ENCODE assay signal across 10 mouse cellular contexts in the genomic region with DNA sequence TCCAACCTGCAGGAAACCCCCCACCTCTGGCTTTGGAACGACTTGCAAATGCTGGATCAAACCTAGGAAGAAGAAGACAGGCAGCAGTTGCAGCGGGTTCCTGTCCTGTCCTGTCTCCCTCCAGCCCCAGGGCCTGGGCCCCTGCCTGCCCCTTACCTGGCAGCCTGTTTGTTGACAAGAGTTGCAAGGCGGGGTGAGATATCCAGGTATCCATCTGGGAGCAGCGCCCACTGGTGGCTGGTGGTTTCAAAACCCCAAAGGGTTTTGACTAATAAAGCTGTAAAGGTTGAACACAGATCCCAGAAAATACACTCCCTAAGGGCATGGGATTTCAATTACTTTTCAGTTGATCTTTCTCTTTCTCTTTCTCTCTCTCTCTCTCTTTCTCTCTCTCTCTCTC. TPM values are rescaled to one million over a fixed set of nuclear protein-coding genes. Genes with fewer than 3 reads are reported as not detected.
DNase-seq lines count a peak whose midpoint lies in the region; ATAC-seq lines count a peak whose summit lies in the region.
"Had no signal": no experiment of that assay in that cellular context is flagged by ENCODE, and none has a peak within 500 bp of the region (broad histone marks: within the 10 kb centered on the region; RNA-seq: fewer than 3 reads in every experiment).

No protein-coding gene starts in this region.

- no peak for ATAC-seq in granulocyte monocyte progenitor cell, adult 5-6 weeks (replicated peaks; ENCODE audit: poor library complexity, severe bottlenecking)
- ATAC-seq in forebrain, embryonic 15.5 days (replicated peaks): no peak
- ATAC-seq: intestine, embryonic 16.5 days had no signal

- H3K9me3 ChIP-seq in forebrain, embryonic 15.5 days: 0 out of 2 replicates have a peak, but pooled peaks cover 3% of the 10 kb centered on the region

- no peak overlapping the region for H3K4me3 ChIP-seq in forebrain, embryonic 15.5 days
- H3K4me3 ChIP-seq: heart, embryonic 12.5 days; liver, embryonic 15.5 days had no signal

- no peaks in the 10 kb centered on the region for H3K27me3 ChIP-seq in forebrain, embryonic 15.5 days
- H3K27me3 ChIP-seq: heart, embryonic 12.5 days; liver, embryonic 15.5 days had no signal

- no peak overlapping the region for H3K27ac ChIP-seq in forebrain, embryonic 15.5 days (replicated peaks)
- H3K27ac ChIP-seq: liver, embryonic 15.5 days had no signal

- H3K4me1 ChIP-seq in forebrain, embryonic 15.5 days: peaks cover 9% of the 10 kb centered on the region
- H3K4me1 ChIP-seq: liver, embryonic 15.5 days had no signal

- WGBS in forebrain, embryonic 15.5 days: 42% methylated on average over 4 of the region's 4 CpGs

- H3K4me2 ChIP-seq in forebrain, embryonic 15.5 days (replicated peaks): no peak overlapping the region
- H3K4me2 ChIP-seq: heart, embryonic 12.5 days; liver, embryonic 15.5 days had no signal

- H3K9ac ChIP-seq in forebrain, embryonic 15.5 days (replicated peaks): no peak overlapping the region
- H3K9ac ChIP-seq: heart, embryonic 12.5 days; liver, embryonic 15.5 days had no signal

- DNase-seq in kidney, postnatal 10 days: peak; percentile 67
- no peak for DNase-seq in kidney, adult 11 months
- DNase-seq in A20 (ENCODE audit: low read depth, low spot score): peak; percentile 44
- peak; percentile 36 for DNase-seq in CD4-positive helper T cell, adult 2 months (ENCODE audit: low read depth, low spot score)
- DNase-seq in induced T-regulatory cell, adult 2 months (ENCODE audit: low read depth): peak; percentile 55

- H3K36me3 ChIP-seq in forebrain, embryonic 15.5 days: no peaks in the 10 kb centered on the region
- H3K36me3 ChIP-seq: heart, embryonic 12.5 days; liver, embryonic 15.5 days had no signal

RNA-seq across cellular contexts. Expression of gene Sh3pxd2a, which starts 24.0 kb away (rescaled TPM):
- 1.9 and 3.1 TPM in 2 replicates for total RNA-seq in granulocyte monocyte progenitor cell, adult 5-6 weeks (2014; fragmentation: Nextera tagmentation)
- total RNA-seq in granulocyte monocyte progenitor cell, adult 5-6 weeks (2017): 1.1 and 1.2 TPM in 2 replicates
- 2.0 and 2.2 TPM in 2 replicates for polyA plus RNA-seq in forebrain, embryonic 15.5 days (2015; fragmentation: Nextera tagmentation; extraction: Ambion mirVana)

RNA-seq across cellular contexts. Expression of gene Stn1, which starts 49.1 kb away (rescaled TPM):
- total RNA-seq in granulocyte monocyte progenitor cell, adult 5-6 weeks (2014; fragmentation: Nextera tagmentation): 2.6 and 5.5 TPM in 2 replicates
- total RNA-seq in granulocyte monocyte progenitor cell, adult 5-6 weeks (2017): 5.5 and 7.1 TPM in 2 replicates
- 33.6 and 36.2 TPM in 2 replicates for polyA plus RNA-seq in forebrain, embryonic 15.5 days (2015; fragmentation: Nextera tagmentation; extraction: Ambion mirVana)
